Mouse (Mus musculus) neural tube, embryonic 12.5 days (tissue): ENCODE data around the gene Mid1. TPM values are rescaled to one million over a fixed set of nuclear protein-coding genes. Genes with fewer than 3 reads are reported as not detected.

ENCODE experiments used
- ATAC-seq: fragments of 200-750 bp; cut with Nextera tagmentation; 2 replicates; pipeline ENCODE4 v1.8.0; 2017; ENCODE audit warnings: low read depth, mild to moderate bottlenecking, moderate TSS enrichment, moderate library complexity; ENCODE audit not compliant: low FRiP score
- H3K27ac ChIP-seq: fragments of 300-500 bp; sonication (generic); 2 replicates; pipeline ENCODE4 v1.5.1; 2016
- H3K27me3 ChIP-seq: fragments of 300-500 bp; sonication (generic); replicated peaks from 2 replicates; pipeline ENCODE4 v1.6.1; 2016; ENCODE audit warnings: mild to moderate bottlenecking
- H3K36me3 ChIP-seq: fragments of 300-500 bp; sonication (generic); 2 replicates; pipeline ENCODE4 v1.6.1; 2016; ENCODE audit warnings: mild to moderate bottlenecking
- H3K4me1 ChIP-seq: fragments of 300-500 bp; sonication (generic); 2 replicates; pipeline ENCODE4 v1.6.1; 2016
- H3K4me2 ChIP-seq: fragments of 300-500 bp; sonication (generic); replicated peaks from 2 replicates; pipeline ENCODE4 v1.6.1; 2016; ENCODE audit warnings: mild to moderate bottlenecking
- H3K4me3 ChIP-seq: fragments of 300-500 bp; sonication (generic); 2 replicates; pipeline ENCODE4 v1.5.1; 2016
- H3K9ac ChIP-seq: fragments of 300-500 bp; sonication (generic); 2 replicates; pipeline ENCODE4 v1.6.1; 2016; ENCODE audit warnings: mild to moderate bottlenecking
- H3K9me3 ChIP-seq: fragments of 300-500 bp; sonication (generic); 2 replicates; pipeline ENCODE4 v1.6.1; 2016; ENCODE audit warnings: mild to moderate bottlenecking
- WGBS: fragments of 180-500 bp; shearing (Covaris S2); methylation state at CpG from one replicate; pipeline ENCODE4 v1.1.7; 2016; 5-methylcytosine and 5-hydroxymethylcytosine counted together
- polyA plus RNA-seq: library from polyadenylated mRNA; unstranded; fragments of >200 nt; fragmentation: Nextera tagmentation; extraction: Ambion mirVana; gene quantifications from 2 replicates; pipeline ENCODE4 v1.2.1, GENCODE M21; 2016

The Mid1 gene
- polyA plus RNA-seq, 1 experiment from 2014 or later, result 6.4 TPM

DNA sequence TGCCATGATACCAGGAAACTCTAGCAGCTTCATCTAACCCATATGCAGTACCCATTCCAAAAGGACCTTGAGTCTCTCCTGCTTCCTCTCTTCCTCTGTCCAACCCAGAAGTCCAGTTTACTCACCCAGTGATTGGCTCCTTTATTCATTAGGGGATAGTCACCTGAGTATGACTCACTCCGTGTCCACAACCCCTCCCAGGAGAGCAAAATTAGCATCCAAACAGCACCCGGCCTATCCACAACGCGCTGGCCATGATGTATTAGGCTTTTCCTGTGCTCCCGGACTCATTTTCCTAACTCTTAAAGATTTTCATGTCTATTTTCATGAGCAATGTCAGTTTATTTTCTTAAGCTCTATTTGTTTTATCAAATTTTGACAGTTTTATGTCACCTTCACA lies 104.7 kb downstream of the Mid1 start:
- no peak for ATAC-seq
- H3K4me2 ChIP-seq, result no peak overlapping the region
- H3K4me3 ChIP-seq, result no peak overlapping the region
- no peak overlapping the region for H3K9ac ChIP-seq
- H3K36me3 ChIP-seq, result no peaks in the 10 kb centered on the region
- no peaks in the 10 kb centered on the region for H3K4me1 ChIP-seq
- H3K9me3 ChIP-seq, result no peaks in the 10 kb centered on the region
- H3K27me3 ChIP-seq, result 0 out of 2 replicates have a peak, but pooled peaks cover 3% of the 10 kb centered on the region
- 79% methylated on average over 5 of the region's 5 CpGs for WGBS
- H3K27ac ChIP-seq, result no peak overlapping the region

DNA sequence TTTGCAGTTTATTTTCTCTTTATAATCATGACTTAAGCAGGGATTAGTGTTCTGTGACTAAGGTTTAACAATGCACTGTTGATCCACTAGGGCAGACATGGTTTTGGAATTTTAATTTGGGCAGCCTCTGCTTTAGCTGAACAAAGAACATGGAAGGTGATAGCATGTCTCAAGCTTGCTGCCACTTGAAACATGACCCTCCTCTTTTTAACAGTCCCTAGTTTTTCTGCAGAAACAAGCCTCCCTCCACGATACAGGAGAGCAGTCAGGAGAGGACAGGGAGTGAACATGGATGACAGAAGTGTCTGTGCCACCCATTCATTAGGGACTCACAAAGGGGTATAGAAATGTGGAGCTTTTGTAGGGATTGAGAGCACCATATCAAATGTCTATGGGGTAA lies 107.9 kb downstream of the Mid1 start:
- 0 out of 2 replicates have a peak, but pooled peaks have one; percentile 29 for ATAC-seq
- no peaks in the 10 kb centered on the region for H3K9me3 ChIP-seq
- 30% methylated on average over 1 of the region's 1 CpGs for WGBS

DNA sequence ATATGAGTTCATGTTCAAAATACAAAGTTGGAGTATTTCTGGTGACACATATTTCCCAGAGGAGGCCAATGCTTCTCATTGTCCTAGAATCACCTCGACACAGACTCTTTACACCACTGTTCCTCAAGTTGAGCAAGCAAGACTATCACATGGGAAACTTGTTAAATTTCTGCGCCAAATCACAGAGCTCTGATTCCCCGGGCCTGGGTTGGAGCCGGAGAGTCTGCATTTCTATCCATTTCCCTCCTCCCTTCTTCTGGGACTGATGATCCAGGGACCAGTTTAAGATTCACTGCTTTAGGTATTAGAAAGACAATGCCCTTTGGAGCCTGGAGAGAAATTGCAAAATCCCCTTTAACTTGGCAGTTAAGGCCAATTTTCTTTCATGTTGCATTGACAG lies 109.4 kb downstream of the Mid1 start:
- WGBS, result 68% methylated on average over 4 of the region's 4 CpGs
- ATAC-seq, result no peak
- Histone ChIP-seq H3K9ac (no peak overlapping the region), H3K36me3 (no peaks in the 10 kb centered on the region), H3K4me1 (no peaks in the 10 kb centered on the region), H3K4me2 (no peak overlapping the region), H3K9me3 (no peaks in the 10 kb centered on the region), H3K27ac (no peak overlapping the region), H3K4me3 (no peak overlapping the region), H3K27me3 (0 out of 2 replicates have a peak, but pooled peaks cover 3% of the 10 kb centered on the region)

More for the DNA sequence above, 107.9 kb downstream of the Mid1 start:
- Histone ChIP-seq H3K4me1 (no peaks in the 10 kb centered on the region), H3K27me3 (0 out of 2 replicates have a peak, but pooled peaks cover 3% of the 10 kb centered on the region), H3K27ac (no peak overlapping the region), H3K4me2 (no peak overlapping the region), H3K4me3 (no peak overlapping the region), H3K9ac (no peak overlapping the region), H3K36me3 (no peaks in the 10 kb centered on the region)

DNA sequence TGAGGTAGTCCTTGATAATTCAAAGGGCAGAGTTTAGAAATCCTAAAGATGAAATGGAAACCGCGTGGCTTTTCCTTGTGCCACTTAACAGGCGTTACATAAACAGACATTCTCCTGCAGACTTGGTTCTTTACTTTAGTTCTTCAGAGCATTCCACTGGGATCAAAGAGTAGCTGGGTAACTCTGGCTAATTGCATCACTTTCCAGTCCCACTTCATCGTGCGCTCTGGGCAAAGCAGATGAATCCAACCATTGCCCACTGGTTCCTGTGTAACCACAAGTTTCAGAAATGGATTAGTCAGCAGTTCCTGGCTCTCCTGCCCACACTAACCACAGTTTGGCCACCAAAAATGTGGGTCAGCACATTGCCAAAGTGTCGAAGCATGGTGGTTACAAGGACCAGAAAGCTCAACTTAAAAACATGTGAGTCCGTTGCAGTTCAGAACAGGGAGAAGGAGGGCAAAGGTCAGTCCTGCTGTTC lies 109.9 kb downstream of the Mid1 start:
- WGBS, result 70% methylated on average over 7 of the region's 7 CpGs
- Histone ChIP-seq H3K9me3 (no peaks in the 10 kb centered on the region), H3K4me3 (no peak overlapping the region), H3K36me3 (no peaks in the 10 kb centered on the region), H3K9ac (no peak overlapping the region), H3K27ac (no peak overlapping the region), H3K4me2 (no peak overlapping the region), H3K4me1 (no peaks in the 10 kb centered on the region), H3K27me3 (no peaks in the 10 kb centered on the region)
- ATAC-seq, result no peak

DNA sequence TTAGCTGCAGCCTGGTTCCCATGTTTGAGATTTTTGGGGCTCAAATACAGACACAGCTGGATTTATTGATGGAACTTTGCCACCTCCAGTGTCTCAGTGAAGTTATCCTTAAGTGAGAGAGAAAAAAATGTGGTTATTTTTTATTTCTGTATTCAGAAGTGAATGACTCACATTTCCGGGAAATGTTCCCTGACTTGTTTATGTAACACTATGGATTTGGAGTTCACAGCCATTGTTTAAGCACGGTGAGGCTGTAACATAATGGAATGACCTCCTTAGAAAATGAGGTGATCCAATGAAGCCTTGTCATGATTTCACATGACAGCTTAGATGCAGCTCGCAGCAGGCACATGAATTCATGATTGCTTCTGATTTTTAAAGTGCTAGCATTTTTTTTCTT lies 112.1 kb downstream of the Mid1 start:
- no peaks in the 10 kb centered on the region for H3K36me3 ChIP-seq
- H3K4me1 ChIP-seq, result no peaks in the 10 kb centered on the region
- no peak overlapping the region for H3K27ac ChIP-seq
- H3K4me2 ChIP-seq, result no peak overlapping the region
- WGBS, result 67% methylated on average over 3 of the region's 3 CpGs
- H3K4me3 ChIP-seq, result no peak overlapping the region
- ATAC-seq, result no peak
- H3K9ac ChIP-seq, result no peak overlapping the region
- no peaks in the 10 kb centered on the region for H3K27me3 ChIP-seq
- no peaks in the 10 kb centered on the region for H3K9me3 ChIP-seq

DNA sequence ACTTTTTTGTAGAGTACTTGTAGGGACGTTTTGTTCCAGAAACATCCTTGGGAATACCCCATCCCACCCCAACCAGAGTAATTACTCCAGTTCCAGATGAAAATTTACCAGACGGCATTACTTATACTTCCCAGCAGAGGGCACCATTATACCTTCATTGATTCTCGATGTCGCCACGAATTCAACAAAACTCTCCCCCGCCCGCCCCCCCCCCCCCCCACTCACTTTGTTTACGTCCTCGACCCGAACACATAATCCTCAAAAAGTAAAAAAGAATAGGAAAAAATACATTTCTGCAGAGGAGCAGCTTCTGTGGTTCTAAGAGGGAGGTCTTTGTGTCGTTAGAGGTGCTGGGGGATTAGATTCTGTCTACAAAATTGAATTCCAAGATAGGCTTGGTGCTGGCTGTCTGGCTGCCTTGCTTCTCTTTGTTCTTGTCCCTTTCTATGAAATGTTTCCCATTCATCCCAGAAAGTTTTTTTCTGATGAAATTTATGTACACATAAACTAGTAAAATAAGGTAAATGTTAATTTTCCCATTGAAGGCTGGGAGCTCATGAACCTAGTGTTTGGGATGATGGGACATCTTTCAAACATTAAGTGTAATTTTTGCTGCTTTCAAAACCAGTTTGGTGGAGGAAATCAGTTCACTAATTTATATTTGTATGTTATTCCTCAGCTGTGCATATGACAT lies 114.1 kb downstream of the Mid1 start:
- Histone ChIP-seq H3K9me3 (no peaks in the 10 kb centered on the region), H3K36me3 (no peaks in the 10 kb centered on the region), H3K27ac (no peak overlapping the region), H3K27me3 (no peaks in the 10 kb centered on the region), H3K4me3 (peak overlapping the region; percentile 23; the same call in 1 of the 2 replicates), H3K4me2 (peak overlapping the region; percentile 25; the same call in 1 of the 2 replicates), H3K9ac (0 out of 2 replicates have a peak overlapping the region, but pooled peaks have one; percentile 38), H3K4me1 (no peaks in the 10 kb centered on the region)
- 9% methylated on average over 11 of the region's 11 CpGs for WGBS
- ATAC-seq, result peak; percentile 58; the same call in 1 of the 2 replicates

DNA sequence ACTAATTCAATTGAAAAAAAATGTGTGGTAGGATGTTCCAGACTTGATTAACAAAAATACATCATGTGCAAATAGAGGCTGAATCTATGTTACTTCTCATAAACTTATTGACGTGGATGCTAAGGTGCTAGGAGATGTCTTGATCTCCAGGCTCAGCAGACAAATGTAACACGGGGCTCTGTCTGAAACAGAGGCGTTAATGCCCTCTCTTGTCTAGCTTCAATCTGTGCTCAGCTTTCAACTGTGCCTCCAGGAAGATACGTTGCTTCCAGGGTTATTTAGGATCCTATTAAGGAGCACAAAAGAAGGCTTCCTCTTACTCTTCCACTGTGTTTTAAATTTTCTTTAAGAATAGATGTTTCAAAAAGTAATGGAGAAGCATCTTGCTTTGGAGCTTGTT lies 115.2 kb downstream of the Mid1 start:
- Histone ChIP-seq H3K4me3 (no peak overlapping the region), H3K4me1 (no peaks in the 10 kb centered on the region), H3K27me3 (no peaks in the 10 kb centered on the region), H3K27ac (no peak overlapping the region), H3K4me2 (no peak overlapping the region), H3K9me3 (no peaks in the 10 kb centered on the region), H3K36me3 (no peaks in the 10 kb centered on the region), H3K9ac (no peak overlapping the region)
- 27% methylated on average over 4 of the region's 4 CpGs for WGBS
- no peak for ATAC-seq

DNA sequence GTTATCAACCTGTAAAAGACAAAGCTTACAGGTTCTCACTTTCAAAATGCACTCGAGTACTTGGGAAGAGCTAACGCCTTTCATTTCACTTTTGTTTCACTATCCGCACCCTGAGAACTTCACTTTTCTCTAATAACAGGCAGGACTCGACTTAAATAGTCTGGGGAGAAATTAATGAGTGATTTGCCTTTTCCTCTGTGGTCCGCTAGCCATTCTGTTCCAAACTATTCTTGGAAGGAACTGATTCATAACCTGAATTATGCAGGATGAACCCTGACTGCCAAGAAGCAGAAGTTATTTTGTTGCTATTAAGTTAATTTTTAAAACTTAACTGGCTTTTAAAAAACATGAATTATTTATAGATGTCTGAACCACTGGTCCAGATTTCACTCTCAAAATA lies 120.8 kb downstream of the Mid1 start:
- Histone ChIP-seq H3K27ac (no peak overlapping the region), H3K9ac (no peak overlapping the region), H3K4me2 (no peak overlapping the region), H3K36me3 (no peaks in the 10 kb centered on the region), H3K4me3 (no peak overlapping the region), H3K9me3 (no peaks in the 10 kb centered on the region), H3K27me3 (no peaks in the 10 kb centered on the region), H3K4me1 (no peaks in the 10 kb centered on the region)
- ATAC-seq, result no peak
- WGBS, result 72% methylated on average over 5 of the region's 5 CpGs

DNA sequence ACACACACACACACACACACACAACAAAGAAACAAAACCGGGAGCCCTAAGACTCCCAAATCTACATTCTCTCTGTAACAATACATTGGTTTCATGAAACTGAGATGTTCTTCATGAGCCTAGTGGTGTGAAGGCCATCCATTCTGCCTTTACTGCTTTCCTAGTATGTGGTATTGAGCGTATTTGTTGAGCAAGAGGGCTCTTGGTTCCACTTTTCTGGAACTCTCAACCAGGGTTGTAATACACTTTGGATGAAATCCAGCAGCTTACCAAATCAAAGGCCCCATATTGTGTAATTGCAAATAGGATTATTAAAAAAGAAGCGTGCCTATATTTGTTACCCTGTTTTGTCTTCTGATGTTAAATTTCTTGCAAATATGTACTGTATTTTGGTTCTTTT lies 122.7 kb downstream of the Mid1 start:
- no peak for ATAC-seq

DNA sequence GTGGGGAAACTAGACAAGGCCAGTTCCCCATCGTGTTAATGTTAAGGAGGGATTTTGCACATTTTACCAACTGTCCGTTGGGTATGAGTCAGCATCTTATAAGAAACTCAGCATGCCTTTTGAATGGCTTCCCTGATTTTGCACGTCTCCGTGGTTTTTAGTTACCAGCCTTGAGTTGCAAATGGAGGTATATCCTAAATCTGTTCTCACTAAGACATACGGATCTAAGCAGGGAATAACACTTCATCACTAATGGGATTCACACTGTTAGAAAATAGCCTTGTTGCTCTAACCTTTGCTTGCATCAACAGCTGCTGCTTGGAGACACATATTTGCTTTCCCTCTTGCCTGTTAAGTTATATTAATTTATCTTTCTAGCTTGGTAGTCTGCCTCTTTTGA lies 126.3 kb downstream of the Mid1 start:
- Histone ChIP-seq H3K9ac (no peak overlapping the region), H3K4me2 (no peak overlapping the region), H3K4me1 (no peaks in the 10 kb centered on the region), H3K27ac (no peak overlapping the region), H3K9me3 (no peaks in the 10 kb centered on the region), H3K27me3 (no peaks in the 10 kb centered on the region), H3K4me3 (no peak overlapping the region), H3K36me3 (no peaks in the 10 kb centered on the region)
- 63% methylated on average over 5 of the region's 5 CpGs for WGBS
- ATAC-seq, result no peak

More for the DNA sequence above, 122.7 kb downstream of the Mid1 start:
- Histone ChIP-seq H3K4me2 (no peak overlapping the region), H3K36me3 (no peaks in the 10 kb centered on the region), H3K27me3 (no peaks in the 10 kb centered on the region), H3K4me1 (no peaks in the 10 kb centered on the region), H3K4me3 (no peak overlapping the region), H3K27ac (no peak overlapping the region), H3K9ac (no peak overlapping the region), H3K9me3 (no peaks in the 10 kb centered on the region)
- WGBS, result 94% methylated on average over 3 of the region's 3 CpGs

DNA sequence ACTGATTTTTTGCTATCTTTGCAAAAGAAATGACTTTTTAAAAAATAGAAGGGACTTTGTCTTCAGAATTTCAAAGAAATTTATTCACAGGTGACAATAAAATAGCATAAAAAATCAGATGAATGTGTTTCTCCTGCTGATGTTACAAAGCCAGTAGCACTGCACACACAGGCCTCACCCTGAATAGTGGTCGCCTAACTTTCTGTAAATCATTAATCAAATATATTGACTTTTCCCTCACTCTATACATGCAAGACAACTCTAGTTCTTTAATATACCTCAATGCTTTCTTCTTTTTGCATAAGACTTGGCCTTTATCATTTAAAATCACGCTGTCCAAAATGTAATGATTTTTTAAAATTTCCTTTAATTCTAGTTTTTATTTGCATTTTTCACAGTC lies 126.8 kb downstream of the Mid1 start:
- H3K4me2 ChIP-seq, result no peak overlapping the region
- H3K4me3 ChIP-seq, result no peak overlapping the region
- H3K27ac ChIP-seq, result no peak overlapping the region
- WGBS, result 72% methylated on average over 2 of the region's 2 CpGs
- no peaks in the 10 kb centered on the region for H3K4me1 ChIP-seq
- no peaks in the 10 kb centered on the region for H3K36me3 ChIP-seq
- ATAC-seq, result no peak
- H3K27me3 ChIP-seq, result no peaks in the 10 kb centered on the region
- no peak overlapping the region for H3K9ac ChIP-seq
- no peaks in the 10 kb centered on the region for H3K9me3 ChIP-seq

DNA sequence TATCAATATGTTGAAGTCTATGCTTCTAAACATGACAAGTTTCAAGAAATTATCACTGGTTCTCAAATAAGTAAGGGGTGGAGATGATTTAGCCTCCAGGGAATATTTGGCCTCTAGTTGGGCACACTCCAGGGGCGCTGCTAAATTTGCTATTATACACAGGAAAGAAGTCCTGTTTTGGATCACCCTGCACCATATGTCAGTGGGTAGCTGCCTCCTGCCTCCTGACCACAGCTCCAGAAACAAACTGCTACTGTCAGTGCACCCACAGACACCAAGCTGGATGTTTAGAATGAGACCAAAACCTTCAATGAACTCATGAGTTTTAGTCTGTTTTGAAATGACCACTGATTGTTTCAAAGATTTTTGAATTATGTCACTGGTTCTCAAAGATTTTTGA lies 128.7 kb downstream of the Mid1 start:
- Histone ChIP-seq H3K27me3 (no peaks in the 10 kb centered on the region), H3K27ac (no peak overlapping the region), H3K4me1 (no peaks in the 10 kb centered on the region), H3K9ac (no peak overlapping the region), H3K36me3 (no peaks in the 10 kb centered on the region), H3K4me3 (no peak overlapping the region), H3K9me3 (no peaks in the 10 kb centered on the region), H3K4me2 (no peak overlapping the region)
- 83% methylated on average over 1 of the region's 1 CpGs for WGBS
- ATAC-seq, result no peak

DNA sequence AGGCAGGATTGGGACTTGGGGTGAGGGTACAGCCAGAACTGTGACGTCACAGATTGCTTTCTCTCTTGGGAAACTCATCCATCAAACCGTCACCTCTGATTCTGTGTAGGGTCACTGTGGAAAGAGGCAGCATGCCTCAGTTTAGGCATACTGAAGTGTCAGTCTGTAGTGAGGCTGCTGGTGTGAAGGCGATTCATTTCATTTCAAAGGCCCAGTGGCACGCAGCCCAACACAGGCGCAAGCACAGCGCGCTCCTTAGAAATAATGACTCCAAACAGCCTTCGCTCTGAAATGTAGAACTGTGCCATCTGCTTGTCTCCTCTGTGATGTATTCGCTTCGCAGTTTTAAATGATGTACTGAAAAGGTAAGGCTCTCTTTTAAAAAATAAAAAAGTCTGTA lies 141.9 kb downstream of the Mid1 start:
- Histone ChIP-seq H3K4me3 (no peak overlapping the region), H3K4me2 (no peak overlapping the region), H3K27me3 (0 out of 2 replicates have a peak, but pooled peaks cover 2% of the 10 kb centered on the region), H3K27ac (no peak overlapping the region), H3K4me1 (no peaks in the 10 kb centered on the region), H3K36me3 (no peaks in the 10 kb centered on the region), H3K9me3 (no peaks in the 10 kb centered on the region), H3K9ac (no peak overlapping the region)
- peak; percentile 73 for ATAC-seq
- 40% methylated on average over 10 of the region's 10 CpGs for WGBS
